24 mouse cellular contexts compared by ENCODE assay signal in the genomic region with DNA sequence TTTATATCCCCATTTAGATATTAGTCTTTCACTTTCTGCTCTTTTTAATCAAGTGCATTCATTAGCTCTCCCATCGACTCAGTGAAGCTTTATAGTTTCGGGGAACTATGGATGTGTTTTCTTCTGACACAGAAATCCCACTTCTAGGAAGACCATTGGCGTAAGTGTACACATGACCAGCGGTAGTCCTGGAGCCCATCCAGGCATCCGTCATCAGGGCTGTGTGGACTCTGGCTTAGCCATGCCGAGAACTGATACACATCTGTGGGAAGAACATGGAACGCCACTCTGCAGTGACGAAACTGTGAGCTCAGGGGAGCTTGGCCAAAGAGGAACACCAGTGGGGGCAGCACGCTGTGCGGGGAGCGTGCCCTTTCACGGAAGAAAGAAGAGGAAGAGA.
DNase-seq lines count a peak whose midpoint lies in the region; ATAC-seq and TF ChIP-seq lines count a peak whose summit lies in the region.
"Had no signal": no experiment of that assay in that cellular context is flagged by ENCODE, and none has a peak within 500 bp of the region (broad histone marks: within the 10 kb centered on the region; RNA-seq: fewer than 3 reads in every experiment).

No protein-coding gene starts in this region.

- no peak overlapping the region for H3K27ac ChIP-seq in forebrain, embryonic 11.5 days (ENCODE audit: low read depth, low read length)
- no peak overlapping the region for H3K27ac ChIP-seq in forebrain, embryonic 10.5 days
- H3K27ac ChIP-seq in left cerebral cortex, adult 2 months, result peak overlapping the region; percentile 17; the same call in 1 of the 2 replicates
- no peak overlapping the region for H3K27ac ChIP-seq in midbrain, embryonic 11.5 days (ENCODE audit: low read depth, low read length)
- H3K27ac ChIP-seq in midbrain, embryonic 10.5 days (replicated peaks), result no peak overlapping the region
- H3K27ac ChIP-seq: gastrocnemius, adult 2 months; limb, embryonic 10.5 days; liver, embryonic 13.5 days had no signal

- H3K4me3 ChIP-seq in forebrain, embryonic 11.5 days (ENCODE audit: low read depth, low read length), result no peak overlapping the region
- no peak overlapping the region for H3K4me3 ChIP-seq in forebrain, embryonic 10.5 days
- no peak overlapping the region for H3K4me3 ChIP-seq in left cerebral cortex, adult 2 months
- H3K4me3 ChIP-seq in midbrain, embryonic 11.5 days (ENCODE audit: low read depth, low read length), result no peak overlapping the region
- no peak overlapping the region for H3K4me3 ChIP-seq in midbrain, embryonic 10.5 days
- H3K4me3 ChIP-seq: gastrocnemius, adult 2 months; limb, embryonic 10.5 days; liver, embryonic 13.5 days; myocyte had no signal

- intact Hi-C loops in left cerebral cortex, adult 2 months (cut with DNase I), result no loop called here

- WGBS in forebrain, embryonic 11.5 days, result 70% methylated on average over 12 of the region's 12 CpGs
- 83% methylated on average over 12 of the region's 12 CpGs for WGBS in forebrain, embryonic 10.5 days
- WGBS in midbrain, embryonic 11.5 days, result 71% methylated on average over 12 of the region's 12 CpGs
- WGBS in midbrain, embryonic 10.5 days, result 79% methylated on average over 12 of the region's 12 CpGs

- no peak overlapping the region for H3K9ac ChIP-seq in forebrain, embryonic 11.5 days (ENCODE audit: low read length)
- no peak overlapping the region for H3K9ac ChIP-seq in midbrain, embryonic 11.5 days (ENCODE audit: low read length)
- H3K9ac ChIP-seq: hindbrain, embryonic 14.5 days; liver, embryonic 13.5 days had no signal

- H3K9me3 ChIP-seq in forebrain, embryonic 11.5 days (ENCODE audit: control insufficient read depth, low read length), result no peaks in the 10 kb centered on the region
- no peaks in the 10 kb centered on the region for H3K9me3 ChIP-seq in forebrain, embryonic 10.5 days
- H3K9me3 ChIP-seq in midbrain, embryonic 11.5 days (ENCODE audit: control insufficient read depth, low read length), result no peaks in the 10 kb centered on the region
- H3K9me3 ChIP-seq in midbrain, embryonic 10.5 days (replicated peaks), result no peaks in the 10 kb centered on the region
- H3K9me3 ChIP-seq: limb, embryonic 10.5 days; liver, embryonic 13.5 days had no signal

- no peak for TF ChIP-seq CTCF in left cerebral cortex, adult 2 months (IDR thresholded peaks at IDR 0.05)

- H3K36me3 ChIP-seq in forebrain, embryonic 11.5 days (ENCODE audit: control insufficient read depth, insufficient read depth, low read length), result no peaks in the 10 kb centered on the region
- no peaks in the 10 kb centered on the region for H3K36me3 ChIP-seq in forebrain, embryonic 10.5 days (replicated peaks)
- no peaks in the 10 kb centered on the region for H3K36me3 ChIP-seq in midbrain, embryonic 11.5 days (ENCODE audit: control insufficient read depth, insufficient read depth, low read length)
- H3K36me3 ChIP-seq in midbrain, embryonic 10.5 days, result no peaks in the 10 kb centered on the region
- H3K36me3 ChIP-seq: limb, embryonic 10.5 days had no signal

- ATAC-seq in forebrain, embryonic 11.5 days (replicated peaks; ENCODE audit: low FRiP score), result no peak
- ATAC-seq in midbrain, embryonic 11.5 days (ENCODE audit: low FRiP score), result peak; percentile 55; the same call in 1 of the 2 replicates
- ATAC-seq: activated CD4-positive, CD25-positive, alpha-beta regulatory T cell, adult 4 months; CD4-positive, CD25-positive, alpha-beta regulatory T cell, adult 4 months; intestine, postnatal 0 days had no signal

- H3K27me3 ChIP-seq in forebrain, embryonic 11.5 days (ENCODE audit: control insufficient read depth, insufficient read depth, low read length), result no peaks in the 10 kb centered on the region
- H3K27me3 ChIP-seq in forebrain, embryonic 10.5 days (ENCODE audit: poor library complexity, severe bottlenecking), result peaks cover 19% of the 10 kb centered on the region
- no peaks in the 10 kb centered on the region for H3K27me3 ChIP-seq in midbrain, embryonic 11.5 days (ENCODE audit: control insufficient read depth, insufficient read depth, low read length)
- no peaks in the 10 kb centered on the region; the same call in 1 of the 2 replicates for H3K27me3 ChIP-seq in midbrain, embryonic 10.5 days (ENCODE audit: low read depth, poor library complexity, severe bottlenecking)

- no peak overlapping the region for H3K4me2 ChIP-seq in forebrain, embryonic 11.5 days (ENCODE audit: low read depth, low read length, severe bottlenecking)
- H3K4me2 ChIP-seq in midbrain, embryonic 11.5 days, result no peak overlapping the region
- H3K4me2 ChIP-seq: heart, embryonic 11.5 days; hindbrain, embryonic 14.5 days; liver, embryonic 13.5 days had no signal

- H3K4me1 ChIP-seq in forebrain, embryonic 11.5 days (replicated peaks; ENCODE audit: control insufficient read depth, insufficient read depth, low read length), result 0 out of 2 replicates have a peak, but pooled peaks cover 4% of the 10 kb centered on the region
- H3K4me1 ChIP-seq in forebrain, embryonic 10.5 days, result peaks cover 28% of the 10 kb centered on the region
- no peaks in the 10 kb centered on the region; the same call in 1 of the 2 replicates for H3K4me1 ChIP-seq in midbrain, embryonic 11.5 days (ENCODE audit: control insufficient read depth, insufficient read depth, low read length)
- peaks cover 24% of the 10 kb centered on the region for H3K4me1 ChIP-seq in midbrain, embryonic 10.5 days

- DNase-seq in forebrain, embryonic 11.5 days (ENCODE audit: low spot score), result peak; percentile 48
- DNase-seq in forebrain, embryonic 10.5 days (ENCODE audit: extremely low spot score, low spot score), result no peak
- DNase-seq in left cerebral cortex, adult 2 months (ENCODE audit: extremely low spot score in 1 of 2, low spot score in 2 of 2), result no peak
- no peak for DNase-seq in left cerebral cortex, adult 8-10 months (ENCODE audit: low spot score in 2 of 2)
- no peak for DNase-seq in midbrain, embryonic 11.5 days (ENCODE audit: low spot score, missing footprints)
- no peak for DNase-seq in midbrain, embryonic 10.5 days (ENCODE audit: low spot score)
- DNase-seq in frontal cortex, postnatal 14 days (ENCODE audit: low spot score in 2 of 2), result no peak
- DNase-seq in adrenal gland, postnatal 25 days, result no peak
- DNase-seq: adrenal gland, postnatal 10 days; cerebellum, adult 18-20 months; cerebellum, postnatal 36 days; gastrocnemius, adult 2 months; layer of hippocampus, postnatal 36 days; liver, embryonic 13.5 days; lung, postnatal 36 days; spleen, adult 18-20 months; thymus, postnatal 36 days had no signal
